Mouse (Mus musculus): ENCODE data around the gene Mafg.

Gene Mafg

Small RNA genes within 50 kb of the gene (microRNA-seq; reads per million reads assigned to microRNA genes)
- gene Mir6936 = 0 to 0.86 reads per million in 2 experiments
